Mouse (Mus musculus) layer of hippocampus, postnatal 10 days (tissue): ENCODE measurements around the gene Klf9. TPM values are rescaled to one million over a fixed set of nuclear protein-coding genes. Genes with fewer than 3 reads are reported as not detected.

ENCODE experiments used
- DNase-seq, 2 experiments: peaks; one replicate each; pipeline ENCODE4 v3.0.0; 2021; ENCODE audit warnings: low spot score in 2 of 2
- total RNA-seq, 2 experiments: library from RNA; stranded (reverse); gene quantifications; 2 replicates each; pipeline ENCODE4 v1.2.3; 2021

The Klf9 gene
- total RNA-seq, 2 experiments from 2014 or later, result 124 to 137 TPM

GRCm38 (mm10) chr19:23162387-23162809 is 21.4 kb downstream of the Klf9 start:
- DNase-seq, result no peak

- no peak for DNase-seq
Measured at GRCm38 (mm10) chr19:23162877-23163276, 21.9 kb downstream of the Klf9 start.

- no peak for DNase-seq
Measured at GRCm38 (mm10) chr19:23163361-23163760, 22.3 kb downstream of the Klf9 start.

GRCm38 (mm10) chr19:23164651-23165240 is 23.7 kb downstream of the Klf9 start:
- DNase-seq, result no peak

GRCm38 (mm10) chr19:23166550-23167284 is 25.7 kb downstream of the Klf9 start:
- no peak for DNase-seq

GRCm38 (mm10) chr19:23168899-23169658 is 28.1 kb downstream of the Klf9 start:
- no peak for DNase-seq

GRCm38 (mm10) chr19:23169659-23170050 is 28.6 kb downstream of the Klf9 start:
- no peak for DNase-seq

- peak in 1 of 2 experiments; percentile 55 for DNase-seq
Measured at GRCm38 (mm10) chr19:23170476-23170875, 29.4 kb downstream of the Klf9 start.

- DNase-seq, result no peak
Measured at GRCm38 (mm10) chr19:23171136-23171535, 30.1 kb downstream of the Klf9 start.

- DNase-seq, result no peak
Measured at GRCm38 (mm10) chr19:23175090-23175489, 34.1 kb downstream of the Klf9 start.

GRCm38 (mm10) chr19:23175511-23175910 is 34.5 kb downstream of the Klf9 start:
- DNase-seq, result no peak

GRCm38 (mm10) chr19:23178533-23178932 is 37.5 kb downstream of the Klf9 start:
- DNase-seq, result no peak

GRCm38 (mm10) chr19:23183493-23183892 is 42.5 kb downstream of the Klf9 start:
- DNase-seq, result no peak

GRCm38 (mm10) chr19:23184068-23184467 is 43.0 kb downstream of the Klf9 start:
- DNase-seq, result no peak

- no peak for DNase-seq
Measured at GRCm38 (mm10) chr19:23187732-23188131, 46.7 kb downstream of the Klf9 start.

- no peak for DNase-seq
Measured at GRCm38 (mm10) chr19:23188986-23189385, 48.0 kb downstream of the Klf9 start.

- DNase-seq, result no peak
Measured at GRCm38 (mm10) chr19:23189744-23190143, 48.7 kb downstream of the Klf9 start.

GRCm38 (mm10) chr19:23191486-23191885 is 50.5 kb downstream of the Klf9 start:
- DNase-seq, result no peak

GRCm38 (mm10) chr19:23193076-23193475 is 52.0 kb downstream of the Klf9 start:
- no peak for DNase-seq

GRCm38 (mm10) chr19:23202106-23202505 is 61.1 kb downstream of the Klf9 start:
- DNase-seq, result no peak

GRCm38 (mm10) chr19:23203505-23204053 is 62.6 kb downstream of the Klf9 start:
- no peak for DNase-seq

GRCm38 (mm10) chr19:23211325-23211724 is 70.3 kb downstream of the Klf9 start:
- no peak for DNase-seq
